Mouse (Mus musculus) limb, embryonic 11.5 days (tissue): ENCODE results near the gene Prkar2a. TPM values are rescaled to one million over a fixed set of nuclear protein-coding genes. Genes with fewer than 3 reads are reported as not detected.

Source experiments
- ATAC-seq: fragments of 200-750 bp; cut with Nextera tagmentation; 2 replicates; pipeline ENCODE4 v1.8.0; 2017; ENCODE audit warnings: low read depth; ENCODE audit not compliant: insufficient number of reproducible peaks, low FRiP score, low TSS enrichment
- DNase-seq: peaks from one replicate; pipeline ENCODE4 v3.0.0-alpha.2; 2015; ENCODE audit warnings: low spot score
- H3K27ac ChIP-seq: fragments of 300-500 bp; sonication (generic); replicated peaks from 2 replicates; pipeline ENCODE4 v1.5.1; 2014; ENCODE audit warnings: low read depth, mild to moderate bottlenecking, low read length
- H3K27me3 ChIP-seq: fragments of 300-500 bp; sonication (generic); 2 replicates; pipeline ENCODE4 v1.6.1; 2014; ENCODE audit warnings: mild to moderate bottlenecking, low read length, mixed read lengths; ENCODE audit not compliant: control insufficient read depth, insufficient read depth
- H3K36me3 ChIP-seq: fragments of 300-500 bp; sonication (generic); 2 replicates; pipeline ENCODE4 v1.6.1; 2014; ENCODE audit warnings: mild to moderate bottlenecking, low read length, moderate library complexity, mixed read lengths; ENCODE audit not compliant: control insufficient read depth, insufficient read depth
- H3K4me1 ChIP-seq: fragments of 300-500 bp; sonication (generic); 2 replicates; pipeline ENCODE4 v1.6.1; 2014; ENCODE audit warnings: low read length, mixed read lengths; ENCODE audit not compliant: control insufficient read depth, insufficient read depth
- H3K4me2 ChIP-seq: fragments of 300-500 bp; sonication (generic); 2 replicates; pipeline ENCODE4 v1.6.1; 2014; ENCODE audit warnings: low read depth, mild to moderate bottlenecking, moderate library complexity; ENCODE audit not compliant: severe bottlenecking
- H3K4me3 ChIP-seq: fragments of 300-500 bp; sonication (generic); 2 replicates; pipeline ENCODE4 v1.5.1; 2014; ENCODE audit warnings: low read depth, low read length
- H3K9ac ChIP-seq: fragments of 300-500 bp; sonication (generic); 2 replicates; pipeline ENCODE4 v1.6.1; 2014; ENCODE audit warnings: mild to moderate bottlenecking, low read length
- H3K9me3 ChIP-seq: fragments of 300-500 bp; sonication (generic); 2 replicates; pipeline ENCODE4 v1.6.1; 2016; ENCODE audit warnings: low read length; ENCODE audit not compliant: control insufficient read depth
- WGBS: fragments of 180-500 bp; shearing (Covaris S2); extraction: QIAGEN DNeasy Blood & Tissue Kit; methylation state at CpG from one replicate; pipeline ENCODE4 v1.1.7; 2014; 5-methylcytosine and 5-hydroxymethylcytosine counted together
- polyA plus RNA-seq: library from polyadenylated mRNA; unstranded; fragments of >200 nt; fragmentation: Nextera tagmentation; extraction: Ambion mirVana; gene quantifications from 2 replicates; pipeline ENCODE4 v1.2.1, GENCODE M21; 2014

Prkar2a gene
- polyA plus RNA-seq, 1 experiment from 2014 or later, result 32.5 TPM

- H3K27me3 ChIP-seq, result no peaks in the 10 kb centered on the region
- 3% methylated on average over 36 of the region's 37 CpGs for WGBS
- no peaks in the 10 kb centered on the region for H3K4me1 ChIP-seq
- DNase-seq (peak; percentile 85), ATAC-seq (peak; percentile 90)
- no peaks in the 10 kb centered on the region for H3K9me3 ChIP-seq
- H3K27ac ChIP-seq, result no peak within 1 kb of the TSS
- H3K9ac ChIP-seq, result peak within 1 kb of the TSS; percentile 65
- H3K4me3 ChIP-seq, result peak within 1 kb of the TSS; percentile 60
- H3K36me3 ChIP-seq, result no peaks in the 10 kb centered on the region
- peak within 1 kb of the TSS; percentile 65 for H3K4me2 ChIP-seq
Observed at GRCm38 (mm10) chr9:108661677-108662612, 27.2 kb upstream of the Prkar2a start, which contains the start of gene Slc25a20. Gene Slc25a20, plus strand, starts transcription at chr9:108662088.

GRCm38 (mm10) chr9:108662660-108663059, 26.5 kb upstream of the Prkar2a start:
- ATAC-seq (no peak), DNase-seq (no peak)
- Histone ChIP-seq H3K4me1 (no peaks in the 10 kb centered on the region), H3K4me3 (peak overlapping the region; percentile 60), H3K27me3 (no peaks in the 10 kb centered on the region), H3K9me3 (no peaks in the 10 kb centered on the region), H3K36me3 (no peaks in the 10 kb centered on the region), H3K4me2 (peak overlapping the region; percentile 65), H3K27ac (no peak overlapping the region), H3K9ac (peak overlapping the region; percentile 65; the same call in 1 of the 2 replicates)
- WGBS, result 51% methylated on average over 6 of the region's 6 CpGs

DNA sequence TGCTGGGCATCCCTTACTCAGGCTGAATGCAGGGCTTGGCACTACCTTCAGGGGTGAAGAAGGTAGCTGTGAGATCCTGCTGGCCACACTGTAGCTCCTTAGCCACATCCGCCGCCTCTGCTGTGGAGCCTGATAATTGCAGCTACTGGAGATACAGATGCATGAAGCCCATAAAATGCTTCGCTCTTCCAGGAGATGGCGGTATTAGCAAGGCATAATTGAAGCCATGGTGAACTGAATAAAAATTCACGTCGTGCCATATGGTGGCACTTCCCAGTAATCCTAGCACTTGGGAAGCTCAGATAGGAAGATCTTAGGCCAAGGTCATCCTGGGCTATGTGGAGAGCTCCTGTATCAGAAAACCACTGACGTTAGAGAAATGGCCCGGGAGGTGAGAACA, 19.2 kb upstream of the Prkar2a start:
- 55% methylated on average over 8 of the region's 8 CpGs for WGBS
- H3K4me2 ChIP-seq, result no peak overlapping the region
- H3K36me3 ChIP-seq, result peaks cover 5% of the 10 kb centered on the region; the same call in 1 of the 2 replicates
- H3K4me3 ChIP-seq, result no peak overlapping the region
- H3K9ac ChIP-seq, result no peak overlapping the region
- no peaks in the 10 kb centered on the region for H3K4me1 ChIP-seq
- no peaks in the 10 kb centered on the region for H3K9me3 ChIP-seq
- DNase-seq (peak; percentile 31), ATAC-seq (no peak)
- H3K27ac ChIP-seq, result no peak overlapping the region
- no peaks in the 10 kb centered on the region for H3K27me3 ChIP-seq

DNA sequence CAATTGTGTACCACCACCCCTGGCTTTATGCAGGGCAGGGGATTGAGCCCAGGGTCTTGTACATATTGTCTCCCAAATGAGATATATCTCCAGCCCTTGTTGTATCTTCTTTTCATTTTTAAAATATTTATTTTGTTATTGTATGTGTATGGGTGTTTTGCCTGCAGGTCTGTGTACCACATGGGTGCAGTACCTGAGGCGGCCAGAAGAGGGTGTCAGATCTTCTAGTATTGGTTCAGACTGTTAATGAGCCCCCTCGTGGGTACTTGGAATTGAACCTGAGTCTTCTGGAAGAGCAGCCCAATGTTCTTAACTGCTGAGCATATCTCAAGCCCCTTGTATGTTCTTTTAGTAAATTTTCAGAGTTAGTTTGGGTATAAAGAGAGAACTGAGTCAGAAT, 16.0 kb upstream of the Prkar2a start:
- Histone ChIP-seq H3K4me2 (no peak overlapping the region), H3K4me3 (no peak overlapping the region), H3K9me3 (no peaks in the 10 kb centered on the region), H3K27ac (no peak overlapping the region), H3K27me3 (no peaks in the 10 kb centered on the region), H3K4me1 (no peaks in the 10 kb centered on the region), H3K9ac (no peak overlapping the region), H3K36me3 (peaks cover 5% of the 10 kb centered on the region; the same call in 1 of the 2 replicates)
- ATAC-seq, result no peak
- WGBS, result 50% methylated on average over 2 of the region's 2 CpGs
- DNase-seq, result peak; percentile 48

DNA sequence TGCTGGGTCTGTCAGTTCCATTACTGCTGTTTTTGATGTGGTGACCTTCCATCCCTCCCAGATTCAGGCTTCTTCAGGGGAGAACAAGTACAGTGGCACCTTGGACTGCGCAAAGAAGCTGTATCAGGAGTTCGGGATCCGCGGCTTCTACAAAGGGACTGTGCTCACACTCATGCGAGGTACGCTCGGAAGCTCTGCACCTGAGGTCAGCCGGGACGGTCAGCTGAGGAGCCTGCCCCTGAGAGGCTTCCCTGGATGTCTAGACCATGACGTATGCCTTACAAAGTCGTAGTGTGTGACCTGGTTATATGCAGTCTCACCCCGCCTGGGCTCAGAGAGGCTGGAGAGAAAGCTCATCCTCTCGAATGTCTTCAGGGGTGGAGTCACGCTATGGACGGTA, 9.1 kb upstream of the Prkar2a start:
- WGBS, result 91% methylated on average over 15 of the region's 15 CpGs
- no peak for ATAC-seq
- H3K27ac ChIP-seq, result no peak overlapping the region

GRCm38 (mm10) chr9:108686475-108686887, 2.6 kb upstream of the Prkar2a start:
- H3K9ac ChIP-seq, result no peak overlapping the region
- WGBS, result 24% methylated on average over 4 of the region's 4 CpGs
- H3K36me3 ChIP-seq, result peaks cover 6% of the 10 kb centered on the region; the same call in 1 of the 2 replicates
- no peak for ATAC-seq
- no peaks in the 10 kb centered on the region for H3K27me3 ChIP-seq
- H3K4me3 ChIP-seq, result no peak overlapping the region
- no peak overlapping the region for H3K27ac ChIP-seq
- H3K9me3 ChIP-seq, result no peaks in the 10 kb centered on the region
- H3K4me1 ChIP-seq, result no peaks in the 10 kb centered on the region
- no peak for DNase-seq
- H3K4me2 ChIP-seq, result no peak overlapping the region

More for the DNA sequence above, 9.1 kb upstream of the Prkar2a start:
- Histone ChIP-seq H3K4me1 (no peaks in the 10 kb centered on the region), H3K27me3 (no peaks in the 10 kb centered on the region), H3K9me3 (no peaks in the 10 kb centered on the region), H3K9ac (no peak overlapping the region), H3K4me3 (no peak overlapping the region), H3K36me3 (peaks cover 6% of the 10 kb centered on the region; the same call in 1 of the 2 replicates), H3K4me2 (no peak overlapping the region)
- no peak for DNase-seq

DNA sequence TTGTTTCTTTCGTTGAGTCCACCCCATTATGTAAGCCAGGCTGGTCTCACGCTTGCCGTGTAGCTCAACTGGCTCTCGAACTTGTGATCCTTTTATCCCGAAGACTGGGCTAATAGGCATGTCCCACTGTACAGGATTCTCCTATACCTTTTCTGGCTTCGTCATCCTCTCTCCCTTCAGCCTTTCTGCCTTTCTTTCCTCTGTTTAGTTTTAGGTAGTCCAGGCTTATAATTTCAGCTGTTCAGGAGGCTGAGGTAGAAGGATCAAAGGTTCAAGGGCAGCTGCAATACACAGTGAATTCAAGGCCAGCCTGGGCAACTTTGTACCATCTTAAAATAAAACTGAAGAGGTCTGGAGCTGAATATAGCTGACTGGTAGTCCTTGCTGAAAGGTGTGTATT, 1.9 kb upstream of the Prkar2a start:
- Histone ChIP-seq H3K4me3 (no peak overlapping the region), H3K27me3 (no peaks in the 10 kb centered on the region), H3K4me1 (no peaks in the 10 kb centered on the region; the same call in 1 of the 2 replicates), H3K9me3 (no peaks in the 10 kb centered on the region), H3K36me3 (peaks cover 6% of the 10 kb centered on the region; the same call in 1 of the 2 replicates), H3K4me2 (no peak overlapping the region), H3K9ac (no peak overlapping the region), H3K27ac (no peak overlapping the region)
- 79% methylated on average over 6 of the region's 6 CpGs for WGBS
- ATAC-seq, result no peak
- no peak for DNase-seq

DNA sequence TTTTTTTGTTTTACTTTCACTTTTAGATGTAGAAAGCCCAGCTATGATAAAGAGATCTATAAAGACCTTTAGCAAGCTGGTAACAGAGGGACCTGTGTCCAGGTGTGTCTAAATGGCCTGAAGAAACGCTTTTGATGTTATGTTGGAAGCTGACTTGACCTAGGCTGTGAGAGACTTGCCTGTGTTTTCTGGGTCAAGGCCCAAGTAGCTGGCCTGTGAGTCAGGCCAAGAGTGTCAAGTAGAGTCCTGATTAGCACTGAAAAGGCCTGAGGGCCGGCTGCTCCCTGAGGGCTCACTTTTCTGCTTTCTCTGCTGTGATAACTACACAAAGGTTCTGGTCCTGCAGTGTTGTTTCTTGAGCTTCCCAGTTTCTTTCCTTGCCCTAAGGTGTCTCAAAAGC, 1.4 kb upstream of the Prkar2a start:
- no peak overlapping the region for H3K27ac ChIP-seq
- H3K9me3 ChIP-seq, result no peaks in the 10 kb centered on the region
- H3K4me1 ChIP-seq, result peaks cover 4% of the 10 kb centered on the region; the same call in 1 of the 2 replicates
- 0 out of 2 replicates have a peak, but pooled peaks cover 3% of the 10 kb centered on the region for H3K36me3 ChIP-seq
- no peak for ATAC-seq
- H3K27me3 ChIP-seq, result no peaks in the 10 kb centered on the region
- 70% methylated on average over 2 of the region's 2 CpGs for WGBS
- DNase-seq, result no peak
- no peak overlapping the region for H3K4me3 ChIP-seq
- no peak overlapping the region for H3K9ac ChIP-seq
- H3K4me2 ChIP-seq, result no peak overlapping the region
